Mouse (Mus musculus) liver, postnatal 0 days (tissue): ENCODE measurements at regions not wholly inside any gene's neighbourhood (a gene's known extent, or its start where the extent isn't known, plus 50 kb on each side); places are given as distances from the start of the nearest gene placed in this dataset.

Experiments
- ATAC-seq: fragments of 200-750 bp; cut with Nextera tagmentation; 2 replicates; pipeline ENCODE4 v1.8.0; 2017; ENCODE audit warnings: mild to moderate bottlenecking, moderate library complexity
- DNase-seq: peaks from one replicate; pipeline ENCODE4 v3.0.0-alpha.2; 2016
- H3K27ac ChIP-seq: fragments of 300-500 bp; sonication (generic); 2 replicates; pipeline ENCODE4 v1.5.1; 2014; ENCODE audit warnings: antibody characterized with exemption, moderate library complexity, mild to moderate bottlenecking, low read depth
- H3K27me3 ChIP-seq: fragments of 300-500 bp; sonication (generic); 2 replicates; pipeline ENCODE4 v1.6.1; 2014; ENCODE audit warnings: low read length, control low read depth, mixed read lengths; ENCODE audit not compliant: insufficient read depth
- H3K36me3 ChIP-seq: fragments of 300-500 bp; sonication (generic); replicated peaks from 2 replicates; pipeline ENCODE4 v1.6.1; 2014; ENCODE audit warnings: mild to moderate bottlenecking, control low read depth, low read length, moderate library complexity, mixed read lengths; ENCODE audit not compliant: insufficient read depth
- H3K4me1 ChIP-seq: fragments of 300-500 bp; sonication (generic); 2 replicates; pipeline ENCODE4 v1.6.1; 2014; ENCODE audit warnings: antibody characterized with exemption, mild to moderate bottlenecking, control low read depth; ENCODE audit not compliant: insufficient read depth
- H3K4me2 ChIP-seq: fragments of 300-500 bp; sonication (generic); 2 replicates; pipeline ENCODE4 v1.6.1; 2014; ENCODE audit warnings: low read depth, mild to moderate bottlenecking, low read length, moderate library complexity, mixed read lengths
- H3K4me3 ChIP-seq: fragments of 300-500 bp; sonication (generic); 2 replicates; pipeline ENCODE4 v1.5.1; 2014; ENCODE audit warnings: low read depth, low read length
- H3K9ac ChIP-seq: fragments of 300-500 bp; sonication (generic); replicated peaks from 2 replicates; pipeline ENCODE4 v1.6.1; 2014; ENCODE audit warnings: mild to moderate bottlenecking, moderate library complexity
- H3K9me3 ChIP-seq: fragments of 300-500 bp; sonication (generic); 2 replicates; pipeline ENCODE4 v1.6.1; 2016; ENCODE audit warnings: mild to moderate bottlenecking, control low read depth, low read length, mixed read lengths
- CTCF ChIP-seq: sonication (generic); IDR thresholded peaks from 2 replicates; pipeline ENCODE4 v1.5.1; 2016; ENCODE audit warnings: antibody characterized with exemption, low read depth
- EP300 ChIP-seq: IDR thresholded peaks from 2 replicates; pipeline ENCODE4 v1.6.1; 2016; ENCODE audit warnings: antibody characterized with exemption, low read depth, mild to moderate bottlenecking
- WGBS: fragments of 180-500 bp; shearing (Covaris S2); extraction: QIAGEN DNeasy Blood & Tissue Kit; methylation state at CpG from one replicate; pipeline ENCODE4 v1.1.7; 2014; ENCODE audit not compliant: insufficient replicate concordance; 5-methylcytosine and 5-hydroxymethylcytosine counted together

- WGBS = 61% methylated on average over 9 of the region's 9 CpGs
- no peak overlapping the region for H3K9ac ChIP-seq
- H3K4me3 ChIP-seq = no peak overlapping the region
- TF ChIP-seq CTCF = no peak
- TF ChIP-seq EP300 = no peak
- no peaks in the 10 kb centered on the region for H3K27me3 ChIP-seq
- H3K4me1 ChIP-seq = no peaks in the 10 kb centered on the region
- H3K36me3 ChIP-seq = no peaks in the 10 kb centered on the region
- no peak for DNase-seq
- no peak for ATAC-seq
- no peaks in the 10 kb centered on the region for H3K9me3 ChIP-seq
- H3K4me2 ChIP-seq = no peak overlapping the region
- H3K27ac ChIP-seq = no peak overlapping the region
Measured at GRCm38 (mm10) chr14:67538696-67539095, 1529.7 kb upstream of the Gulo start.

GRCm38 (mm10) chr14:67536787-67537659 lies 1528.0 kb upstream of the Gulo start:
- Histone ChIP-seq H3K9ac (no peak overlapping the region), H3K4me1 (no peaks in the 10 kb centered on the region), H3K27ac (no peak overlapping the region), H3K27me3 (no peaks in the 10 kb centered on the region), H3K9me3 (no peaks in the 10 kb centered on the region), H3K4me3 (no peak overlapping the region), H3K36me3 (no peaks in the 10 kb centered on the region), H3K4me2 (no peak overlapping the region)
- ATAC-seq = no peak
- no peak for DNase-seq
- WGBS = 48% methylated on average over 8 of the region's 8 CpGs
- TF ChIP-seq CTCF = no peak

- WGBS = 78% methylated on average over 12 of the region's 12 CpGs
- no peak for TF ChIP-seq CTCF
- no peak for TF ChIP-seq EP300
- Histone ChIP-seq H3K36me3 (no peaks in the 10 kb centered on the region), H3K4me1 (no peaks in the 10 kb centered on the region), H3K9me3 (no peaks in the 10 kb centered on the region), H3K4me2 (no peak overlapping the region), H3K9ac (no peak overlapping the region), H3K27me3 (no peaks in the 10 kb centered on the region), H3K4me3 (no peak overlapping the region), H3K27ac (no peak overlapping the region)
- no peak for ATAC-seq
- no peak for DNase-seq
Measured at GRCm38 (mm10) chr14:67506729-67507395, 1497.9 kb upstream of the Gulo start.

- Histone ChIP-seq H3K9ac (no peak overlapping the region), H3K4me1 (no peaks in the 10 kb centered on the region), H3K27ac (no peak overlapping the region), H3K4me2 (no peak overlapping the region), H3K9me3 (no peaks in the 10 kb centered on the region), H3K27me3 (no peaks in the 10 kb centered on the region), H3K36me3 (no peaks in the 10 kb centered on the region), H3K4me3 (no peak overlapping the region)
- no peak for ATAC-seq
- TF ChIP-seq CTCF = no peak
- TF ChIP-seq EP300 = no peak
- no peak for DNase-seq
- WGBS = 86% methylated on average over 10 of the region's 10 CpGs
Measured at GRCm38 (mm10) chr14:67492086-67492485, 1483.1 kb upstream of the Gulo start.

- 35% methylated on average over 10 of the region's 10 CpGs for WGBS
- Histone ChIP-seq H3K4me1 (no peaks in the 10 kb centered on the region), H3K4me2 (no peak overlapping the region), H3K9me3 (no peaks in the 10 kb centered on the region), H3K27ac (no peak overlapping the region), H3K9ac (no peak overlapping the region), H3K36me3 (no peaks in the 10 kb centered on the region), H3K4me3 (no peak overlapping the region), H3K27me3 (0 out of 2 replicates have a peak, but pooled peaks cover 2% of the 10 kb centered on the region)
- ATAC-seq (no peak), DNase-seq (no peak)
- no peak for TF ChIP-seq CTCF
- TF ChIP-seq EP300 = no peak
Measured at GRCm38 (mm10) chr14:67486676-67487075, 1477.7 kb upstream of the Gulo start.

- Histone ChIP-seq H3K36me3 (no peaks in the 10 kb centered on the region), H3K9ac (no peak overlapping the region), H3K4me3 (no peak overlapping the region), H3K27me3 (0 out of 2 replicates have a peak, but pooled peaks cover 2% of the 10 kb centered on the region), H3K4me1 (no peaks in the 10 kb centered on the region), H3K27ac (no peak overlapping the region), H3K9me3 (no peaks in the 10 kb centered on the region), H3K4me2 (no peak overlapping the region)
- no peak for ATAC-seq
- DNase-seq = no peak
- WGBS = 79% methylated on average over 4 of the region's 4 CpGs
- TF ChIP-seq EP300 = no peak
- no peak for TF ChIP-seq CTCF
Measured at GRCm38 (mm10) chr14:67485449-67485800, 1476.4 kb upstream of the Gulo start.
